ENCODE assay signal across 8 mouse cellular contexts in the genomic region with DNA sequence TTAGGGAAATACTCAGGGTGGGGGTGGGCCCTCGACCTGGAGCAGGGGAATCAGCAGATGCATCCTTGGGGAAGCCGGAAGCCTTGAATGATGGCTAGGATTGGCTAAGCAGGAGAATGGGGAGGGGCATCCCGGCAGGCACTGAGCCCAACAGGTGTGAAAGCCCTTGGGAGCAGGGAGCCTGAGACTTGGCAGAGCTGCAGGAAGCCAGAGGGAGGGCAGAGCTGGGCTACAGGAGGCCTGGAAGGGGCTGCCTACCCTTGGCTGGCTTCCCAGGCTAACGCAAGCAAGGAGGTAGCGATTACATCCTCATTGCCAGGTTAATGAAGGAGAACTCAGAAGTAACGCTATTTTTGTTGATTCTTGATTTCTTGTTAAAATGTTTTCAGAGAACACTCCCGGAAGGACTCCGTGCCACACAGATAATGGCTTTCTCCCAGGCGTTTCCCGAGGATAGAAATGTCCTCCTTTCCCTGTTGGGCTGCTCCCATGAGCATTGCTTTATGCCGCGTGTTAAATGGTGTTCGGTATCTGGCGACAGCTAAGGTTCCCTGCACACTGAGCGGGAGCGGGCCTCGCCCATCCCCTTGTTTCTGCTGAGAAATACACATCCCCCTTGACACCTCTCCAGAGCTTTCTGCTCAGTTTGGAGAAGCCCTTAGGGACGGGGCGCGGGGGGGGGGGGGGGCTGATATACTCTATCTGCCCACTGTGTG. TPM values are rescaled to one million over a fixed set of nuclear protein-coding genes. Genes with fewer than 3 reads are reported as not detected.
DNase-seq lines count a peak whose midpoint lies in the region; ATAC-seq and TF ChIP-seq lines count a peak whose summit lies in the region.

No protein-coding gene starts in this region.

- peaks cover 25% of the 10 kb centered on the region for H3K4me1 ChIP-seq in forebrain, embryonic 15.5 days
- H3K4me1 ChIP-seq in kidney, postnatal 0 days (replicated peaks; ENCODE audit: insufficient read depth, low read length) = 0 out of 2 replicates have a peak, but pooled peaks cover 7% of the 10 kb centered on the region
- 0 out of 2 replicates have a peak, but pooled peaks cover 7% of the 10 kb centered on the region for H3K4me1 ChIP-seq in stomach, embryonic 14.5 days (ENCODE audit: control insufficient read depth, insufficient read depth, low read length)

- intact Hi-C loops in gastrocnemius, adult 2 months (cut with DNase I) = no loop called here

- ATAC-seq in forebrain, embryonic 15.5 days (replicated peaks) = peak; percentile 61; the same call in 1 of the 2 replicates
- peak; percentile 71 for ATAC-seq in kidney, postnatal 0 days (replicated peaks; ENCODE audit: low FRiP score, low read depth)
- ATAC-seq in stomach, embryonic 14.5 days (ENCODE audit: insufficient number of reproducible peaks, insufficient read depth, low FRiP score, low read depth) = peak; percentile 68; the same call in 1 of the 2 replicates
- ATAC-seq in granulocyte monocyte progenitor cell, adult 5-6 weeks (replicated peaks; ENCODE audit: poor library complexity, severe bottlenecking) = no peak

- DNase-seq in gastrocnemius, adult 2 months = peak; percentile 53
- DNase-seq in gastrocnemius, adult 18-20 months (ENCODE audit: low spot score) = no peak
- peak; percentile 32 for DNase-seq in ZHBTc4 (ENCODE audit: low read depth, low spot score)
- peak; percentile 63 for DNase-seq in kidney, postnatal 0 days (ENCODE audit: low spot score)
- DNase-seq in layer of hippocampus, adult 18-20 months (ENCODE audit: low spot score in 2 of 2) = no peak

- peak overlapping the region; percentile 15; the same call in 1 of the 2 replicates for H3K4me2 ChIP-seq in forebrain, embryonic 15.5 days (replicated peaks)
- H3K4me2 ChIP-seq in kidney, postnatal 0 days (ENCODE audit: low read length) = peak overlapping the region; percentile 28
- peak overlapping the region; percentile 15; the same call in 1 of the 2 replicates for H3K4me2 ChIP-seq in stomach, embryonic 14.5 days (replicated peaks; ENCODE audit: low read depth, low read length)

- H3K27me3 ChIP-seq in forebrain, embryonic 15.5 days = no peaks in the 10 kb centered on the region
- no peaks in the 10 kb centered on the region for H3K27me3 ChIP-seq in kidney, postnatal 0 days (ENCODE audit: insufficient read depth, low read length)
- no peaks in the 10 kb centered on the region for H3K27me3 ChIP-seq in stomach, embryonic 14.5 days (ENCODE audit: control insufficient read depth, insufficient read depth, low read length)

- TF ChIP-seq CTCF in gastrocnemius, adult 2 months (IDR thresholded peaks at IDR 0.05) = no peak
- TF ChIP-seq CTCF in kidney, postnatal 0 days (IDR thresholded peaks at IDR 0.05; ENCODE audit: low read depth) = no peak

- H3K9me3 ChIP-seq in forebrain, embryonic 15.5 days = no peaks in the 10 kb centered on the region
- no peaks in the 10 kb centered on the region for H3K9me3 ChIP-seq in kidney, postnatal 0 days (replicated peaks; ENCODE audit: low read length)
- no peaks in the 10 kb centered on the region for H3K9me3 ChIP-seq in stomach, embryonic 14.5 days (ENCODE audit: control insufficient read depth, low read depth, low read length)

- no peak overlapping the region for H3K9ac ChIP-seq in forebrain, embryonic 15.5 days (replicated peaks)
- no peak overlapping the region for H3K9ac ChIP-seq in kidney, postnatal 0 days (ENCODE audit: low read depth, low read length)
- no peak overlapping the region for H3K9ac ChIP-seq in stomach, embryonic 14.5 days (replicated peaks; ENCODE audit: low read depth, low read length)

- no peak overlapping the region for H3K27ac ChIP-seq in gastrocnemius, adult 2 months
- H3K27ac ChIP-seq in forebrain, embryonic 15.5 days (replicated peaks) = peak overlapping the region; percentile 21; the same call in 1 of the 2 replicates
- no peak overlapping the region for H3K27ac ChIP-seq in kidney, postnatal 0 days
- H3K27ac ChIP-seq in stomach, embryonic 14.5 days (ENCODE audit: low read length) = no peak overlapping the region

- peak overlapping the region; percentile 36 for H3K4me3 ChIP-seq in gastrocnemius, adult 2 months
- no peak overlapping the region for H3K4me3 ChIP-seq in forebrain, embryonic 15.5 days
- H3K4me3 ChIP-seq in kidney, postnatal 0 days (replicated peaks; ENCODE audit: low read depth, low read length) = no peak overlapping the region
- H3K4me3 ChIP-seq in stomach, embryonic 14.5 days (ENCODE audit: low read depth, low read length) = no peak overlapping the region

- WGBS in forebrain, embryonic 15.5 days = 35% methylated on average over 20 of the region's 20 CpGs
- WGBS in kidney, postnatal 0 days = 16% methylated on average over 20 of the region's 20 CpGs
- 25% methylated on average over 20 of the region's 20 CpGs for WGBS in stomach, embryonic 14.5 days

- H3K36me3 ChIP-seq in forebrain, embryonic 15.5 days = no peaks in the 10 kb centered on the region
- H3K36me3 ChIP-seq in kidney, postnatal 0 days (ENCODE audit: insufficient read depth, low read length) = no peaks in the 10 kb centered on the region
- no peaks in the 10 kb centered on the region for H3K36me3 ChIP-seq in stomach, embryonic 14.5 days (ENCODE audit: control insufficient read depth, insufficient read depth, low read length)

RNA-seq across cellular contexts. Expression of a gene that starts 38.4 kb away (rescaled TPM):
- 1 to 10 TPM; 1.5 to 2.3 TPM for total RNA-seq in gastrocnemius, adult 2 months (2021)
- 1 to 10 TPM; 1.6 to 2.5 TPM for total RNA-seq in gastrocnemius, adult 18-20 months (2021)
- polyA plus RNA-seq in forebrain, embryonic 15.5 days (2015; fragmentation: Nextera tagmentation; extraction: Ambion mirVana) = 25.2 and 25.6 TPM in 2 replicates
- polyA plus RNA-seq in kidney, postnatal 0 days (2015; fragmentation: Nextera tagmentation; extraction: Ambion mirVana) = 16.2 and 16.4 TPM in 2 replicates
- 12.5 and 14.3 TPM in 2 replicates for polyA plus RNA-seq in stomach, embryonic 14.5 days (2014; fragmentation: Nextera tagmentation; extraction: Ambion mirVana)
- 1.1 TPM in 1 of 2 replicates, not detected in the other for total RNA-seq in granulocyte monocyte progenitor cell, adult 5-6 weeks (2014; fragmentation: Nextera tagmentation)
- total RNA-seq in granulocyte monocyte progenitor cell, adult 5-6 weeks (2017) = 0.09 and 3.5 TPM in 2 replicates
- total RNA-seq in layer of hippocampus, adult 18-20 months (2021) = 10 to 100 TPM; 45.9 to 48.5 TPM

Comparison
In these comparisons a context has a peak if more than half of its experiments do, and no peak if none do; other contexts are left out.
1. DNase-seq: peak in gastrocnemius, adult 2 months (single experiment), ZHBTc4 (single experiment) and kidney, postnatal 0 days (single experiment); none in gastrocnemius, adult 18-20 months (single experiment) and layer of hippocampus, adult 18-20 months (0 of 2).
2. RNA of a gene that starts 38.4 kb away (total RNA-seq): 45.9 to 48.5 TPM in layer of hippocampus, adult 18-20 months; 0.09 to 3.5 TPM in granulocyte monocyte progenitor cell, adult 5-6 weeks, 1.6 to 2.5 TPM in gastrocnemius, adult 18-20 months and 1.5 to 2.3 TPM in gastrocnemius, adult 2 months; every median in the first group is over 10 times any median in the second.
3. Peak in every context shown above with its lines, with median percentiles within 50 percentile points of each other: H3K4me2 ChIP-seq.